Mouse (Mus musculus) embryonic facial prominence, embryonic 12.5 days (tissue): ENCODE data around the gene C130026I21Rik. TPM values are rescaled to one million over a fixed set of nuclear protein-coding genes. Genes with fewer than 3 reads are reported as not detected.
"Not testable (repeated sequence)": the region's sequence is repeated elsewhere in the genome, so short reads cannot be mapped to it uniquely, and the experiment has no call there.

Experiments used
- ATAC-seq: fragments of 200-750 bp; cut with Nextera tagmentation; 2 replicates; pipeline ENCODE4 v1.8.0; 2017; ENCODE audit not compliant: insufficient number of reproducible peaks, insufficient read depth, low FRiP score, low TSS enrichment
- H3K27ac ChIP-seq: fragments of 300-500 bp; sonication (generic); 2 replicates; pipeline ENCODE4 v1.5.1; 2016; ENCODE audit warnings: mild to moderate bottlenecking
- H3K27me3 ChIP-seq: fragments of 300-500 bp; sonication (generic); 2 replicates; pipeline ENCODE4 v1.6.1; 2016; ENCODE audit warnings: mild to moderate bottlenecking, moderate library complexity
- H3K36me3 ChIP-seq: fragments of 300-500 bp; sonication (generic); 2 replicates; pipeline ENCODE4 v1.6.1; 2016; ENCODE audit warnings: mild to moderate bottlenecking
- H3K4me1 ChIP-seq: fragments of 300-500 bp; sonication (generic); 2 replicates; pipeline ENCODE4 v1.6.1; 2016
- H3K4me2 ChIP-seq: fragments of 300-500 bp; sonication (generic); replicated peaks from 2 replicates; pipeline ENCODE4 v1.6.1; 2016; ENCODE audit warnings: mild to moderate bottlenecking, moderate library complexity
- H3K4me3 ChIP-seq: fragments of 300-500 bp; sonication (generic); 2 replicates; pipeline ENCODE4 v1.5.1; 2016; ENCODE audit warnings: mild to moderate bottlenecking
- H3K9ac ChIP-seq: fragments of 300-500 bp; sonication (generic); 2 replicates; pipeline ENCODE4 v1.6.1; 2016; ENCODE audit warnings: mild to moderate bottlenecking, moderate library complexity
- H3K9me3 ChIP-seq: fragments of 300-500 bp; sonication (generic); 2 replicates; pipeline ENCODE4 v1.6.1; 2016; ENCODE audit warnings: mild to moderate bottlenecking, moderate library complexity
- WGBS: fragments of 180-500 bp; shearing (Covaris S2); methylation state at CpG from one replicate; pipeline ENCODE4 v1.1.7; 2016; 5-methylcytosine and 5-hydroxymethylcytosine counted together
- polyA plus RNA-seq: library from polyadenylated mRNA; unstranded; fragments of >200 nt; fragmentation: Nextera tagmentation; extraction: Ambion mirVana; gene quantifications from 2 replicates; pipeline ENCODE4 v1.2.1, GENCODE M21; 2016

The C130026I21Rik gene
- not detected in 2 replicates for polyA plus RNA-seq

DNA sequence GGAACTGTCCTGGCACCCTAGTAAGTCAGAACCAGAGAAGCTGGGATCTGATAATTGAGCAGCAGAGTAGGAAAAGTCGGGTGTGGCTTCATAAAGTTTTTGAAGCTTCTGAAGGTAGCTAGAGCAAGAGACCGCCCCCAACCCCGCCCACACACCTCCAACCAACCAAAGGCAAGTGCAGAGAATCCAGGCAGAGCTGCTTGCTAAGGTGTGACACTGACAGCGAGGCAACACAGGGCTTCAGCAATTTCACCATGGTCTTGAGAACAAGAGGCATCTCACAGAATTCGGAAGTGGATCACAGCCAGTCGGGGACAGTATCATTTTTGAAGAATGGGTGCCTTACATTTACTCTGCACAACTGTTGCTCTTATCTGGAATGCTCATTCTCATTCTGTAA, at the start of gene C130026I21Rik:
Gene C130026I21Rik, minus strand, starts transcription at position 101 of the 400 bp plus-strand sequence.
- not testable (repeated sequence) for H3K27ac ChIP-seq, H3K9me3 ChIP-seq, H3K4me3 ChIP-seq, H3K27me3 ChIP-seq, H3K9ac ChIP-seq, ATAC-seq, H3K36me3 ChIP-seq, H3K4me2 ChIP-seq, H3K4me1 ChIP-seq
- WGBS, result no CpG with 5 or more reads among the region's 6 CpGs

DNA sequence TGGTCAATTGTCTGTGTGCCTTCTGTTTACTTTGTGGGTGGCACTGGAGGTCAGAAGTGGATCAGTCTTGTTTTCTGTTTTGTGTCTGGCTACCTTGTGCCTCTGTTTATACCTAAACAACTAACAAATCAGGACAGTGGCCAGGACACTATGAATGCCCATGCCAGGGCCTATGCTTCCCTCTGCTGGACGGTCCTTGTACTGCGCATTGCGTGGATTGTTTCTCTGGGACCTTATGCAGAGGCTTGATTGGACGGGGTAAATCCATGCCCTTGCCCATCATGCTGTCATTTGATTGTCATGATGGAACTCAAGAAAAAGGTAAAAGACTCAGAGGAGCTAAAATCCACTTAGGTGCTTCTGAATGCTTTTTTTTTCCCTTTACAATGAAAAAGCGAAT, 16.7 kb upstream of the C130026I21Rik start:
- H3K4me3 ChIP-seq, H3K27me3 ChIP-seq, H3K27ac ChIP-seq, H3K4me2 ChIP-seq, H3K4me1 ChIP-seq, H3K9me3 ChIP-seq, H3K9ac ChIP-seq, H3K36me3 ChIP-seq, ATAC-seq: not testable (repeated sequence)
- 42% methylated on average over 4 of the region's 5 CpGs for whole genome bisulfite sequencing

DNA sequence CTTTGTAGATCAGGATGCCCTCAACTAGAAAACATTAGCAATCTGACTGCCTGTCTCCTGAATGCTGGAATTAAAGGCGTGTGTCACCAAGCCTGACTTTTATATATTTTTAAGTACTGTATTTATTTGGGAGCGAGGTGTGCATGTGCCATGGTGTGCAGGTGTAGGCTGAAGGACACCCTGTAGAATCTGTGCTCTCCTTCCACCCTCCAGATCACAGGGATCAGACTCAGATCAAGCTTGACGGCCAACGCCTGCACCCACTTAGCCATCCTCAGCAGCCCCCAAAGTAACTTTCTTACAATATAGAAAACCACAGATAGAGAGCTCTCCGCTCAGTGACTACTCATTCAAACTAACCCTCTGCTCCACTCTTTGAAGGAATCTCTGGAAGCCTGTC, 6.1 kb upstream of the C130026I21Rik start:
- not testable (repeated sequence) for ATAC-seq, H3K4me1 ChIP-seq, H3K4me3 ChIP-seq, H3K36me3 ChIP-seq, H3K27ac ChIP-seq, H3K9ac ChIP-seq, H3K4me2 ChIP-seq, H3K27me3 ChIP-seq, H3K9me3 ChIP-seq
- WGBS, result 71% methylated on average over 4 of the region's 5 CpGs

DNA sequence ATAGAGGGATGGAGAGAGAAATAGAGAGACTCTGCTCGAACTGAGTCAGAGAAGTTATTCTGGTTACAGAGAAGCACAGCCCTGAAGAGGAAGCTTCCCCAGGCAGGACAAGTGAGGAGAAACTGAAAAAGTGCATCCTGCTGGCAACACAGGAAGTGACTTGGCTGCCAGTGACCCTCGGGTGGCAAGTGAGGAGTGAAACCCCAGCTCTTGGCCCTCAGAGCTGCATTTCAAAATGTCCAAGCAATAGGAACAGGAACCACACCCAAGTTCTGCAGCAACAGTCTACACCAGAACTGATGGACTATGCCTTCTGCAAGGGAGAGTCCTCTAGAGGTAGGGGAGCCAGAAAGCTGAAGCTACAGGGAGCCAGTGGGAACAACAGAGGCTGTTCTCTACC, 11.7 kb downstream of the C130026I21Rik start:
- H3K4me3 ChIP-seq, H3K36me3 ChIP-seq, H3K4me1 ChIP-seq, H3K27ac ChIP-seq, H3K9me3 ChIP-seq, H3K9ac ChIP-seq, ATAC-seq, H3K4me2 ChIP-seq, H3K27me3 ChIP-seq: not testable (repeated sequence)
- WGBS, result 48% methylated on average over 2 of the region's 2 CpGs

DNA sequence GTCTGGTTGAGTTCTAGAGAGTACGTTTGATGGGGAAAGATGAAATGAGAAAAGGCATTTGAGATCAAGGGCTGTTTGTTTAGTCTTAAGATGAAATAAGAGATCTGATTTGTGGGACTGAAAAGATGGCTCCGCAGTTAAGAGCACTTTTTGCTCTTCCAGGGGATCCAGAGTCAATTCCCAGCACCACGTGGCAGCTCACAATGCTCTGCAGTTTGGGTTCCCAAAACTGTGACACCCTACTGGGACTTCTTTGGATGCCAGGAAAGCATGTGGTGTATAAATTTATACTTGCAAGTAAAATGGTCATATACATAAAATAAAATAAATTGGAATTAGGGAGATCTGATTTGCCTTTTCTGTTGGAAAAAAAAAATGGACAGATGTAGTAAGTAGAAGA, 15.1 kb downstream of the C130026I21Rik start:
- peaks cover 16% of the 10 kb centered on the region for H3K9me3 ChIP-seq
- H3K36me3 ChIP-seq, H3K27me3 ChIP-seq, H3K9ac ChIP-seq, H3K4me3 ChIP-seq, H3K27ac ChIP-seq, H3K4me1 ChIP-seq, ATAC-seq, H3K4me2 ChIP-seq: not testable (repeated sequence)
- 64% methylated on average over 2 of the region's 3 CpGs for WGBS

DNA sequence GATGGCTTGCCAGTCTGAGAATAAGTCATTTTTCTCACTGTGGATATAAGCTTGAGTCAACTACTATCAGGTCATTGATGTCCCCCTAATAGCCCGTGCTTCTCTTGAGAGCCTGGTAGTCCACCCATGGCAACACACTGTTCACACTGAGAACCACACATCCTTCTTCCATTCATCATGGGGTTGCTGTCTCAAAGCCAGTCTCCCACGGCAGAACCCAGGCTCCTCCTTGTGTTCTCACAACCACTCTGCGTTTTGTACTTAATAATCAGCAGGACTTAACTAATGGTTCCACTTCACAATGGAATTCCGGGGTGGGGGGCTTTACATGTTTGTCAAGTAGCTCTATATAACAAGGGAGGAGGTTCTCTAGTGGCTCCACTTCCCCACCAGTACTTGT, 19.2 kb downstream of the C130026I21Rik start:
- not testable (repeated sequence) for H3K27ac ChIP-seq, ATAC-seq, H3K4me2 ChIP-seq, H3K9ac ChIP-seq, H3K4me3 ChIP-seq, H3K27me3 ChIP-seq, H3K36me3 ChIP-seq, H3K4me1 ChIP-seq
- H3K9me3 ChIP-seq, result peaks cover 28% of the 10 kb centered on the region
- WGBS, result 86% methylated on average over 4 of the region's 4 CpGs

DNA sequence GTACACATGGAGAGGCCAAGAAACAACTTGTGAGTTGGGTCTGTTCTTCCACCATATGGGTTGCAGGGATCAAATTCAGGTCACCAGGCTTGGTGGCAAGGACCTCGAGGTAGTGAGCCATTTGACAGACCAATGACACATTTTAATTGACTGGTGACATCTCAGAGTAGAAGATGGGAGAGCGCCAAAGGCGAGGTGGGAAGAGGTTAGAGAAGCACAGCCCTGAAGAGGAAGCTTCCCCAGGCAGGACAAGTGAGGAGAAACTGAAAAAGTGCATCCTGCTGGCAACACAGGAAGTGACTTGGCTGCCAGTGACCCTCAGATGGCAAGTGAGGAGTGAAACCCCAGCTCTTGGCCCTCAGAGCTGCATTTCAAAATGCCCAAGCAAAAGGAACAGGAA, 21.4 kb downstream of the C130026I21Rik start:
- not testable (repeated sequence) for ATAC-seq, H3K4me2 ChIP-seq, H3K27me3 ChIP-seq, H3K4me3 ChIP-seq, H3K27ac ChIP-seq, H3K4me1 ChIP-seq, H3K36me3 ChIP-seq, H3K9ac ChIP-seq
- 60% methylated on average over 3 of the region's 3 CpGs for WGBS
- peaks cover 28% of the 10 kb centered on the region for H3K9me3 ChIP-seq

DNA sequence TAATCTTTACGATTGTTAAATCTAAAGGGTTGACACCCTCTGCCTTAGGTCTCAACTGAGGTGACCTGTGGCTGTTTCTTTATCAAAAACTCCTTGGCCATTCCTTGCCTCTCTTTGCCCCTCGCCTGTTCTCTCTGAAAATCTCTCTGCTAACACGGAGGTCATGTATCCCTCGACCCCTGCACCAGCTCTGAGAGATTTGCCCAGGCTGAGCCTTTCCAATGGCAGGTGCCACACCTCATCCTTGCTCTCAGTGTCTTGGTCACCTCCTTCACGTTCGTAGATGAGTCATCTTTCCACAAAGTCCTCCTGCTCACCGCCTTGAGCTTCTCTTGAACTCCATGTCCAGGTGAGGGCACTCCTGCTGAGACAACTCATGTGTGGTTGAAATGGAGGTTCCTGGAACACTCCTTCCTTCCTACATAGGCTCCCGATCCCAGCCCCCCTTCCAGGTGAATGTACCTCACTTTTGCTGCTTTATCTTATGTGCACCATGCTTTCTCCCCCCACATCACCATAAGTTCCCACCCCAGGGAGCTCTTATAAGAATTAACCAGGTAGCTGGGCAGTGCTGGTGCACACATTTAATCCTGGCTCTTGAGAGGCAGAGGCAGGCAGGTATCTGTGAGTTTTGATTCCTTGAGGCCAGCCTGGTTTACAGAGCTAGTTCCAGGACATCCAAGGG, 23.4 kb downstream of the C130026I21Rik start:
- H3K9me3 ChIP-seq, result peaks cover 34% of the 10 kb centered on the region
- not testable (repeated sequence) for H3K27ac ChIP-seq

DNA sequence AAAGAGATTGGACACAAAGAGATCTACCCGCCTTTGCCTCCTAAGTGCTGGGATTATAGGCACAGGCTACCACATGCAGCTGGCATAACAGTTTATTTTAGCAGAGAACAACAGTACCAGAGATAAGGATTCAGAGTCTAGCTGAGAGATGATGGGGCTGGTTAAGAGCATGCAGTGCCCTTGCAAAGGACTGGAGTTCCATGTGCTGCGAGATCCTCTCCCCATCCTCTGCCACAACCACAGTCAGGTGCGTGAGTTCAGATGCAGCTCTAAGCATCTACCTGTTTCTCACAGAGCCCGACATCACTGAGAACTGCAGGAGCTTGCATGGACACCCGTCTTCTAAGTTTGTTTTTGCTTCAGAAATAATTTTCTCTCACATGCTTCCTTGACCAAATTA, 24.1 kb downstream of the C130026I21Rik start:
- H3K36me3 ChIP-seq, ATAC-seq, H3K4me1 ChIP-seq, H3K9ac ChIP-seq, H3K4me2 ChIP-seq, H3K4me3 ChIP-seq, H3K27ac ChIP-seq, H3K27me3 ChIP-seq: not testable (repeated sequence)
- peaks cover 30% of the 10 kb centered on the region for H3K9me3 ChIP-seq
- 81% methylated on average over 5 of the region's 5 CpGs for WGBS

More for the DNA sequence above, 23.4 kb downstream of the C130026I21Rik start:
- H3K4me3 ChIP-seq, H3K36me3 ChIP-seq, H3K9ac ChIP-seq, H3K27me3 ChIP-seq, H3K4me1 ChIP-seq, H3K4me2 ChIP-seq, ATAC-seq: not testable (repeated sequence)
- 69% methylated on average over 8 of the region's 8 CpGs for WGBS

DNA sequence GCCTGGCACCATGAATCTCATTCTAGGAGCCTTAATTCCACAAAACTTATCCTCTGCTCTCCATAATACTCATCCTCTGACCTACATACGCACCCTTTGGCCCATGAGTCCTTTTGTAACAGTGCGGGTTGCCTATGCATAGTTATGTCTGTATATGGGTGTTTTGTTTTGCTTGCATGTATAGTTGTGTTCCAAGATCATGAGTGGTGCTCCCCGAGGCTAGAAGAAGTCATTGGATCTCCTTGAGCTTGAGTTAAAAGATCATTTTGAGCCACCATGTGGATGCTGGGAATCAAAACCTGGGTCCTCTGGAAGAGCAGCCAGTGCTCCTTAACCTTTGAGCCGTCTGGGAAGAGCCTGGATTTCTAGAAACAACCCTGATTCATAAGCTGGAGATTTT, 25.4 kb downstream of the C130026I21Rik start:
- H3K27me3 ChIP-seq, H3K4me2 ChIP-seq, H3K9ac ChIP-seq, H3K36me3 ChIP-seq, ATAC-seq, H3K27ac ChIP-seq, H3K4me1 ChIP-seq, H3K4me3 ChIP-seq: not testable (repeated sequence)
- H3K9me3 ChIP-seq, result peaks cover 25% of the 10 kb centered on the region
- WGBS, result 66% methylated on average over 3 of the region's 4 CpGs

DNA sequence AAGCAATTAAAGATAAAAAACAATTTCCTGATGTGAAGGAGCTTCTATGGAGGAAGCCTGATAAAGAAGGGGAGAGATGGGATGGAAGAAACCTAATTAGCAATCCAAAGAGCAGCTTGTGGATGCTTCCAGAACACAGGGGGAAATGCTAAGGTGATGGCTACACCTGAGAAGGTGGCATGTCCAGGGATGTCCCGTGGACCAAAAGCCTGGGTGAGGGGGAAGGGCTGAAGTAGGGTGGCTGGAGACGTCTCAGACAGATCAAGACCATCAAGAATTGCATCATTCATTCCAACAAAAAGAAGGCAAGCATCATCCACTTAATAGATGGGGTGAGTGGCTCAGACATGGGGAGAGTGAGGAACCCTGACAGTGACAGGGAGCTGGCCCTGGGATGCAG, 27.3 kb downstream of the C130026I21Rik start:
- peaks cover 25% of the 10 kb centered on the region for H3K9me3 ChIP-seq
- H3K4me2 ChIP-seq, H3K36me3 ChIP-seq, H3K27me3 ChIP-seq, H3K4me3 ChIP-seq, H3K27ac ChIP-seq, ATAC-seq, H3K4me1 ChIP-seq, H3K9ac ChIP-seq: not testable (repeated sequence)
- 63% methylated on average over 2 of the region's 2 CpGs for WGBS

DNA sequence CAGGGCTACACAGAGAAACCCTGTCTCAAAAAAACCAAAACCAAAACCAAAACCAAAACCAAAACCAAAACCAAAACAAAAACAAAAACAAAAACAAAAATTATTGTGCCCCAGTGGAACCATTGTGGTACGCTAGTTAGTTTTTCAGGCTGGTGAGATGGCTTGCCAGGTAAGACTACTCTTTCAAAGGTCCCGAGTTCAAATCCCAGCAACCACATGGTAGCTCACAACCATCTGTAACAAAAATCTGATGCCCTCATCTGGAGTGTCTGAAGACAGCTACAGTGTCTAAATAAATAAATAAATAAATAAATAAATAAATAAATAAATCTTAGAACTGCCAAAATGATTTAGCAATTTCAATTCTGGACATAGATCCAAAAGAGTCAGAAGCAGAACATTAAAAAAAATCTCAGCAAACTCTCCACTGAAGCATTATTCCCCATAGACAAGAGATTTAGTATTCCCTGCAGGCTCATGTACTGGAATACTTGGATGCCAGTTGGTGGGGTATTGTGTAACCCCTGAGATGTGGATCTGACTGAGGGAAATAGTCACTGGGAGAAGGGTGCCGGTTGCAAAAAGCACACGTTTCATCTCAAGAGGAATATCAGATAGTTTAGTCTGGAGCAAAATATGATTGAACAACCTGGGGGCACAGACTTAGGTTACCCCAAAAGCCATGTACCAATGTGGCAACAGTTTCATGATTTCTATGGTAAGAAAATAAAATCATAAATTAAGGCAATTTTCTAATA, 31.2 kb downstream of the C130026I21Rik start:
- not testable (repeated sequence) for H3K36me3 ChIP-seq, H3K27me3 ChIP-seq, H3K4me3 ChIP-seq, H3K9ac ChIP-seq, H3K27ac ChIP-seq, ATAC-seq, H3K4me2 ChIP-seq, H3K4me1 ChIP-seq
- WGBS, result 71% methylated on average over 4 of the region's 4 CpGs
- peaks cover 17% of the 10 kb centered on the region for H3K9me3 ChIP-seq
